Mouse (Mus musculus) heart, postnatal 10 days (tissue): ENCODE measurements at regions not wholly inside any gene's neighbourhood (a gene's known extent, or its start where the extent isn't known, plus 50 kb on each side); places are given as distances from the start of the nearest gene placed in this dataset.

Source experiments
- DNase-seq, 2 experiments: peaks; one replicate each; pipeline ENCODE4 v3.0.0; 2021
- intact Hi-C: fragments of 180-260 bp; cut with DNase I; formaldehyde crosslinking; loops from one replicate; pipeline ENCODE4 v1.15.1; 2025

DNA sequence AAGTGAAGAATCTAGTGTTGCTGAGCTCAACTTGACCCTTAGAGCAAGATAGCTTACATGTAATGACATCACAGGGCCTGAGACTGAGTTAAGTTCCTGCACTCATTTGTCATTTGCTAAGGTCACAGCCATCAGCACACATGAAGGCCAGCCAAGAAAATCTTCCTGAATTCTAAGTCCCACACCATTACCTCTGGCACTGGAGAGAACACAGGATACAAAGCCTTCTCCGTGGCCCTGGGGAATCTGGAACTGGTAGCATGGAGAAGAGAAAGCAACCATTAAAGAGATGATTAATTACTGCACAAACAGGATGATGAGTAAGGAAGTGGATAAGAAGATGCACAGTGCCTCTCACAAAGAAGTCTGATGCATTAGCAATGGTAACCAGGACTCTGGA, 232.0 kb downstream of the Wdr72 start:
- no peak for DNase-seq
- intact Hi-C loops: no loop called here

DNA sequence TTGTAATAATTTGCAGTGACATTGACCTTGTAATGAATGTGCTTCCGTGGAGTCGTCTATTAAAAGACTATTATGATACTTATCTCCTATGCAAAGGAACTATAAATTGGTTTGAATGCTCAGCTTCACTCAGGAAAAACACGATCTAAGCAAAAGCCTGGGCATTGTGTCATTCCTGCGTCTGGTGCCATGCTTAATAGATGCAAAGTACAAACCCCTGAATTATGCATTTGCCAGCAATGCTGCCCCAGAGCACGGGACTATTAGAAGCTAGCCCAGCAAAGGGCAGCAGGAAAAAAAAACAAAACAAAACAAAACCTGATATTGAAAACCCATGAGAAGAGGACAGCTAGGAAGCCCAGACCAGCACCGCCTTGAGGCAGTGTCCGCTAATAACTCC, 234.9 kb downstream of the Wdr72 start:
- intact Hi-C loops: no loop called here
- DNase-seq: no peak

DNA sequence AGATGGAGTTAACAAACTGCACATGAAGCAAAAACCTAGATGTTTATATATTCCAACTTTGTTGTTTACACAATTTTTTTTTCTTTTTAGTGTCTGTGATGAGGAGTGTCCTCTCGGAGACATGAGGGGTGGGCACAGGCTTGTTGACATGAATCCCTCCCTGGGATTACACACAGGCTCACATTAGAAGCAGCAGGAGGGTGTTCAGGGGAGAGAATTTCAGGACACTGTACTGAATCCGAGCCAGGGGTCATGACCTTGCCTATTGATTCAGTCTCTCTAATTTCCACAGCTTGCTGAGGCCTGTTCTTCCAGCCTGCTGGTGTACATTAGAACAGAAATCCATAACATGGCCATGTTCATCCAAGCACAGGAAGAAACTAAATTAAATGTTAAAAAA, 238.6 kb downstream of the Wdr72 start:
- no peak for DNase-seq
- intact Hi-C loops: no loop called here

DNA sequence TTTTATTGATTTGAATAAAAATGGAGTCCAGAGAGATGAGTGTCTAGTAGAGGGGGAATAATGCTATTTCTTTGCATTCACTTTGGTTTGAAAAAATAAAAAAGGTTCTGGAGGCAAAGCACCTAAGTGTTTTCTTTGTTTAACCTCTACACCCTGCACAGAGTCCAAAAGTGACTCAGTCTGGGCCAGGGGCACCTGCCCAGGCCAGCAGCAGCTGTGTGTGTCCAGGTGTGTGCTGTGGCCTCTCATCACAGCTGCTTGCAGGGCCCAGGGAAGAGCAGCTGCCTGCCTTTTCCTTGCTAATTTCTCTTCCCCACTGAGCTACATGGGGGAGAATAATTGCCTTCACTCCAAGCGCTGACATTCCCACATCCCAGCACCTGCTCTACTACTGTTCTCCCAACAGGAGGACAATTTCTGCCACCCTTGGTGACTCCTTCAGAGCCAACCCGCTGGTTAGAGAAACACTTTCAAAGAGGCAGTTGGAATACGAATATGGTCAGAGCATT, 255.8 kb downstream of the Wdr72 start:
- intact Hi-C loops: no loop called here
- no peak for DNase-seq

DNA sequence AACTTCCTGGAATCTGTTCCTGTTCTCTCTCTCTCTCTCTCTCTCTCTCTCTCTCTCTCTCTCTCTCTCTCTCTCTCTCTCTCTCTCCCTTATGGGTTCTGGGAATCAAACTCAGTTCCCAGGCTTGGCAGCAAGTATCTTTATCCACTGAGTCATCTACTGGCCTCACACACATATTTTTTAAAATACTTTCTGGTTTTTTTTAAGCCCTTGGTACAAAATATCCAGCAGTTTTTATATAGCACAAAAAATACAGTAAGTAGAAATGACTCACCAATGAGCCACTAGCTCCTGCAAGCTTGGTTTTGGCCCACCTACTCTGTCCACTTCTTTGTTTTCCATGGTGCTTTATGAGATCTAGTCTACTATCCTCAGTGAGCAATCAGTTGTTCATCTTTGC, 266.0 kb downstream of the Wdr72 start:
- no peak for DNase-seq
- intact Hi-C loops: no loop called here

DNA sequence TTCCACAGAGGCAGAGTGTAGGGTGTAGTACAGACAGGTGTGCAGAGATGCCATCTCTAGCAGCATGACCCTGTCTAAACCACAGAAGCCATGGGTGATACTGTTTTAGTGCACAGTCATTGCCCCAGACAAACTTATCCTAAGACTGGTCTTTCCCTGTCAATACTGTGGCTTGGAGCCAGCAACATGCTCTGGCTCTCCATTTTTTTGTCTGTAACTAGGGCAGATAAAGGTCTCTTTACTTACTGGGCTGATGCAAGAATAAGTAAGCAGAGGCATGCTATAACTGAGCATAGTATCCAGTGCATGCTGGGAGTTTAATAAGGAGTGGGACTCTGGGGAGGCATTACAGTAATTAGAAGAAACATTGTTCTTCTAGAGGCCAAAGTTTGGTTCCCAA, 267.0 kb downstream of the Wdr72 start:
- no peak for DNase-seq
- intact Hi-C loops: no loop called here

DNA sequence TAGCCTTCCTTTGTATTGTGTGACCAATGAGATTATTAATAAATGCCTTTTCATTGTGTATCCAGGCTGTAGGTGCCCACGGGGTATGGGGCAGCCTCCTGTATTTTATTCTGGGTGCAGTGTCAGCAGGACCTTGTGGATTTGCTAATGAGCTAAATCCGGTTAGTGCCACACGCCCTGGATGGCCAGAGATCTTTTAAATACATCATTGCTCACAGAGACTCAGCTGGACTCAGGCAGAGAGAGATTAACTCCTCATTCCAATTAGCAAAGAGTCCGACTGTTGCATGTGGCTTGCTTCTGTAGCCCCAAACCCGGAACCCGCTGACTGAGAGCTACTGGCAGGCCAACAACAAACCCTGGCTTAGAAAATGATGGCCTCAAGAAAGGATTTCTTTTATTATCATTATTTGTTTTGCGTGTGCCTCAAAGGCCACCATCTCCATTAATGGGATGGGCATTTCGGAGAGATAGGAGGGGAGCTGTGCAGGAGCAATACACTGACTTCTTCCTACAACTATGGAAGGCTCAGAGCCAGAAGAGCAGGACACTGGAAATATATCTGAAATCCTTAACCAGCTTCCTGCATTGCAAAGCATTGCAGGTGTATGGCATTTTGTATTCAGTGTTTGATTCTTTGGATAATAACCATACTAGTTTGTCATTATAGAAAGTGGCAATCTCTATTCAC, 274.2 kb downstream of the Wdr72 start:
- DNase-seq: no peak
- intact Hi-C loops: no loop called here

DNA sequence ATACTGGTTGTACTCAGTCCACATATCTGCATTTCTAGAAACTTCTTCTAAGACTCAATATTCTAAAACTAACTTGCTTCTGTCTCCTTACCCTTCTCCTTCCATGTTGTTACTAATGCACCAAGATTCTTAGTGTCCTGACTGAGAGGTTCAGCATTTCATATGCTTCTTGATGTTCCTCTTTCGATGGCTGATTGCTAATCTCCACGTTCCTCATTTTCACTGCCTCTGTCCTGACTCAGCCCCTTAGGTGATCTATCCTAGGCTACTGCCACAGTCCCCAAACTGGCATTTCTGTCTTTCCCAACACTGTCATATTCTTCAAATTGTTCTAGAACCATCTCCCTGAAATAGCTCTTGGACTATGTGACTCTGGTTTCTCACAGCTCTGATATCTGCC, 315.4 kb downstream of the Wdr72 start:
- no peak for DNase-seq
- intact Hi-C loops: no loop called here

DNA sequence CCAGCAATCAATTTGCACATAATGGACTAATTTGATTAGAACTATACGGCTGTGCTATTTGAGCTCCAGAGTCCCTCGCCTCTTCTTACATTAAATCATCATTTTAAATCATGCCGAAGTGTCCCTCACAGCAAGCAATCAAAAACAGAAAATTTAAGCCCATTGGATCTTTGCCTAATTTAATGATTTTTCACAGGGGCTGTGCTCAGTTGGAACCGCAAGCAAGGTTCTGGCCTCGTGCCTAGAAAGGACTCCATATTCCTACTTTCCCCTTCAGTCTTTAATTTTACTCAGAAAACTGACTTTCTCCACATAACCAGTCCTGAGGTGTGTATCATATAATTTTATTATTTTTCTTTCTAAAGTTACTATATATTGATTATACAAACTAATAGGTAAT, 339.8 kb downstream of the Wdr72 start:
- intact Hi-C loops: no loop called here
- no peak for DNase-seq

DNA sequence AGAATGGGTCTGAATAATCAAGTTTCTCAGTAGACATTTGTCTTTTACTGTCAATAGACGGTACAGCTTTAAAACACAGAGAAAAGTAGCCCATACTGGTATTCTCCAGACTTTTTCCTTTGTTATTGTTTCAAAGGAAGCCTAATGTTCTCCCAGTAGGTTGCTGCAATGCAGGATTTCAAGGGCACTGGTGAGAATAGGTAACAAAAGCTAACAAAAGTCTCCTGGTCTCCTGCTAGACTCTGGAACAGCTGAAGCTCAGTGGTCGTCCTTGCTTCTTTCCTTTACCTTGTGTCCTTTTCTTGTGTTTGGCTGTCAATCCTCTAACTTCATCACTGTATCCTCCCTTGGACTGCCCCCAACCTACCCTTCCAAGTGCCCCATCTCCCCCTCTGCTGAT, 350.9 kb downstream of the Wdr72 start:
- intact Hi-C loops: no loop called here

DNA sequence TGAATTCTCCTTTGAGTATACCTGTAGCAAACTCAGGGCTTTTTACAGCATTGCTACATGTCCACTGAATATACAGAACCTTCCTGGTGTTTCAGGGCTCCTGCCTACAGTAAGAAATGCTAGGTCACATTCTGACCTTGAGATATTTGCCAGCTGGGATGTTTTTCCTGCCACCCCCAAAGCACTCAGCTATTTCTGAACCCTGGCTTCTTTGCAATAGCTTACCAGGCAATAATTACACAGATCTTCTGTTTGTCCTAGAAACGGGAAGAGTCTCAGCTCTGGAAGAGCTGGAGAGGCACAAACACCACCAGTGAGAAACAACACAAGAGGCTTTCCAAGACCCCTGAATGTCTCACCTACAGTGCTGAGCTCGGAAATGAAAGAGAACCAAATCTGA, 366.7 kb downstream of the Wdr72 start:
- intact Hi-C loops: no loop called here
- DNase-seq: peak in 1 of 2 experiments; percentile 4

More for the DNA sequence above, 350.9 kb downstream of the Wdr72 start:
- DNase-seq: no peak

DNA sequence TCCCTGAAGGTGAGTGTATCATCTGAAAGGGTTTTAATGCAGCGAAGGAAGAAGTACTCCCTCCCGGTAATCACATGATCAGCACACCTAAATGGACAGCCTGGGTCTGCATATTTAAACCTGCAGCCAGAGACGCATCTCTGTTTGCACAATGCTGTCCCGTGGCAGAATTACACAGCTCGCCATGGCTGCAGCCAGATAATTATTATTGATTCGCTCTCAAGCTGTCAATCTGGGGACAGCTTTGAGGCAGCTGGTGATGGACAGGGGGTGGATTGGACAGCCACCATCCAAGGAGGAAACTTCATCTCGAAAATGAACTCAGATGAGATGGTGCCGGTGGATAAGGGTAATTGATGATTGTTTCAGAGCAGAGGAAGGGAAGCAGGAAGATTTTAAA, 369.1 kb downstream of the Wdr72 start:
- intact Hi-C loops: no loop called here
- DNase-seq: no peak

DNA sequence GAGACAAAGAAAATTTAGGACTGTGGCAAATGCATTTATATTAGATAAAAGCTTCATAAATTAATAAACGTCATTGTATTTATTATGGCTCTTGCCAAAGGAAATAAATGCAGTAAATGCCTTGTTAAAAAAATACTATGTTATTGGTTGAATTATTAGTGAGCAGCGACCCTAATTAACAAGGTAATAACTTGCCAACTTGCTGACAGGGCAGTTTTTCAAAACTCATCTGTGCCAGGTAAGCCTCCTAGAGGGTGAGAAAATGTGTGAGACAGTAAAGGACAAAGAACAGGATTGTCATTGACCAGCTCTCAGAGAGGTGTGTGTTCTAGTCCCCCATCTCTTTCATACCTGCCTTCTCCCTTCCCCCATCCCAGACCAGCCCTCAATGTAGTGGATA, 347.8 kb upstream of the Onecut1 start:
- intact Hi-C loops: no loop called here
- no peak for DNase-seq

DNA sequence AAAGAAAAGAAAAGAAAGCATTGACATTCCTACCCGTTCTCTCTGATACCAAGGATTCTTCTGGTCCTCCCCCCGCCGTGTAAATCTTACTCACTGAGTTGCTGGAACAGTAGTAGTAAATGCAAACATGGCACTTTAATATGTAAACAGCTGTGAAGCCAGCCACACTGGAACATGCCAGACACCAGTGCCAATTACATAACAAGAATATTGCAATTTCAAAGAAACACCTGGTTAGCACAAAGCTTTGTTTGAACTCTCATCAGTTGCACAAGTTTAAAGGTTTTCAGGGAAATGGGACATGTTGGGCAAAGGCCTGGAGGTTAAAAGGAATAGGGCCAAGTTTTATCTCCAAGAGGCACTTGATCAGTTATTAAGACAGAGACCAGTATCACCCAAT, 333.2 kb upstream of the Onecut1 start:
- intact Hi-C loops: no loop called here
- DNase-seq: no peak

DNA sequence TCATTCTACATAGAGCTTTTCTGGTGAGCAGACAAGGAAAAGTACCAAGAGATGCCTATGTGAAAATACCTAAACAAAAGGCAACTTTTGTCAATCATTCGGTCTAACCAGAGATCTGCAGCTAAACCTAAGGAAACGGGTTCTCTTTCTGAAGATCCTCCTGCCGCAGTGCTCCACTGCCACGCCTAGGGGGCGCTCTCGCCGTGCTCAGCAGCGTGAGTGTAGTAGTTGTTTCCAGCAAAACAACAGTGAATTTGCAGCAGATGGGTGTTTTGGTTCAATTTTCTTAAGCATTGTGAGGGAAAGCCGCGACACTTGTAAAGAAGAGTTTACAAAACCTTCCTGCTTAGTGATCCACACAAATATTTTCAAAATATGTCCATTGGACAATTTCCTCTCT, 331.4 kb upstream of the Onecut1 start:
- DNase-seq: peak; percentile 27 to 46
- intact Hi-C loops: loop anchor here (1.0 kb wide), 1 partner anchor 341 kb away; no protein-coding TSS in a partner anchor

DNA sequence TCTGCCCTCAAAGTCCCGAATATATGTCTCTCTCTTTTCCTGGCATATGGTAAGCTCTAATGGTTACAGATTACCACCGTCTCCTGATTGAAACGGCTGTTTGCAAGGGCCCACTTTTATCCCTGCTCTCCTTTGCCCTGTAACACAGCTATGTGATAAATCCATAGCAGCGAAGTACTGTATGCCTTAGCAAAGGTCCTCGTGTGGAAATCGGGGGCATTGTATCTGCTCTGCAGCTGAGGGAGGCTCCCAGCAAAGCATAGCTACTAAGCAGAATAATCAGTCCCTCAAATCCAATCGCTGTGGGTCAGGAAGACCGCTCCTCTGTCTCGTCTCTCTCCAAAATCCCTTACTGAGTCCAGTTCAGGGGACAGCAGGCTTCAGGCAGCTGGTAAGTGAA, 331.0 kb upstream of the Onecut1 start:
- intact Hi-C loops: loop anchor here (1.0 kb wide), 1 partner anchor 341 kb away; no protein-coding TSS in a partner anchor
- DNase-seq: no peak

DNA sequence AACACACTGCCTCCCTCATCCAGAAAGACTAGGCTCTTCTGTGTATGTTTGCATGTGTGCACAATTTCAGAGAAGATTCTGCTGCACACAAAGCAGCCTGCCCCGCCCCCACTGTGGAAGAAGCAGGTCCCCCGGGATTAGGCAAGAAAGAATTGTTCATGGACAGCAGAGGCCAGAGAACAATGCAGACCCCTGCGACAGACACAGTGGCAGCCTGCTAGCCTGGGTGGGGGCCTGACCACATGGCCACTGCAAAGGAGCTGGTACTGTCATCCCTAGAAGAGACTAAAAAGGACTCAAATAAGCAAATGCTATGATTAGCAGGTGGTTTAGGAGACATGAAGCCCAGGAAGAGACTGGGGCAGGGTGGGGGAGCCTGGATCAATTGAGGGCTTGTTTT, 329.7 kb upstream of the Onecut1 start:
- DNase-seq: no peak
- intact Hi-C loops: no loop called here

DNA sequence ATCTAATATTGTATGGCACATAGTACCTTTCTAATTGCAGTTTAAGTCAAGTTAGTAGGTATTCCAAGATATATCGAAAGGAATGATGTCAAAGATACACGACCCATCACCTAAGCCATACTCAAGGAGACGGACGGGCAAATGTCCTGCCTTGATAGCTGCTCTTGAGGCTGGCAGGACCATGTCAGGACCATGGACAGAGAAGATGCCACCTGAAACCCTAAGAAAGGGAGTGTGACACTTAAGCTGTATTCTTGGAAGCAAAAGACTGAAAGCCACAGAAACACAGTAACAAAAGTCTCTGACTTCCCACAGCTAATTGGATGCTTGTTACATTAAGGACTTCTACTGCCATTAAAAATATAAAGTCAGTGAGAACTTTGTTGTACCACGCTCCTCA, 326.7 kb upstream of the Onecut1 start:
- intact Hi-C loops: no loop called here
- peak; percentile 2 to 7 for DNase-seq

DNA sequence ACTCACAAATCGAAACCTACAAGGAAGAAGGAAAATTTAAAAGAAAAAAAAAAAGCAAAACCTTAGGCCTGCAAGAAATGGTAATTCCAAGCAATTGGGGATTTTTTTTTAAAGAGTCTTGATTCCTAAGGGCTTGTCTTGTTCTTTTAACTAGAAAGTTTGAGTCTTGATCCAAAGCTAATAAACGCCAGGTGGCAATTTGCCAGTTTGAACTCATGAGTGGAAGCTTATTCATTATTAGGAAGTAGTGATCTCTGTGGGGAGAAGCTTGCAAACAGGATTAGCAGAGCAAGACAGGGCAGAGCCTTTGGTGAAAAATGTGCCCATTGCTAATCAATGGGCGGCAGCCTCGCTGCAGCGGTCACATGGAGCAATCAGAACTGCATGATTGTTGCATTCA, 305.6 kb upstream of the Onecut1 start:
- intact Hi-C loops: no loop called here
- DNase-seq: peak in 1 of 2 experiments; percentile 3

DNA sequence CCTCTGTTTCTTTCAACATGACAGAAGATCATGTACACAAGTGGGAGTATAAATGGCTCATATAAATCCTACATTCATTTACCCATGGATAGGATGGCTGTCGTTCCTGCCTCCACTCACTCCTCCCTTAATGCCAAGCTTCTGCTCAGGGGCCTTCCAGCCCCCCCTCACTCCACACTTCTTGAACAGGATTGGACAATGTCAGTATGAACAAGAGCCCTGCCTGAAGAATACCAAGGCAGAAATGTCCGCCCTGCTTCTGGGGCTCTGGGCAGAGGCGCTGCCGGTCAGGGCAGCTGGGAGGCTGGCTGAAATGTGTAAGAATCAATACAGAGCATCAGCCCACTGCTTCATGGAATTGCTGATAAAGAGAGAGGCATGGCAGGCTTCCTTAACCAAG, 269.0 kb upstream of the Onecut1 start:
- no peak for DNase-seq
- intact Hi-C loops: no loop called here

DNA sequence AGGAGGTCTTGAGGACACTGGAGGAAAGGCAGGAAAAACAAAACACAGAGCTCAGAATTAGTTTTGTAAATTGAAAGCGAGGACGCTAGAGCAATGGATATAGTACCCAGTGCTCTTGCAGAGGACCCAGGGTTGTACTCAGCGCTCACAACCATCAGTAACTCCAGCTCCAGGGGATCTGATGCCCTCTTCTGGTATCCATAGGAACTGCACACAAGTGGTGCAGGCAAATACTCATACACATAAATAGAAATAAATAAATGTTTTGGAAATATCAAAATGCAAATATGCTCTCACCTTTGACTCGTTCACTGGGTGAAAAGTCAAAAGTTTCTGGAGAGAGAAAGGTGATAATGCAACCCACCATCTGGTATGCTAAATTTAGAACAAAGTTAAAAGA, 267.8 kb upstream of the Onecut1 start:
- intact Hi-C loops: no loop called here
- DNase-seq: no peak

DNA sequence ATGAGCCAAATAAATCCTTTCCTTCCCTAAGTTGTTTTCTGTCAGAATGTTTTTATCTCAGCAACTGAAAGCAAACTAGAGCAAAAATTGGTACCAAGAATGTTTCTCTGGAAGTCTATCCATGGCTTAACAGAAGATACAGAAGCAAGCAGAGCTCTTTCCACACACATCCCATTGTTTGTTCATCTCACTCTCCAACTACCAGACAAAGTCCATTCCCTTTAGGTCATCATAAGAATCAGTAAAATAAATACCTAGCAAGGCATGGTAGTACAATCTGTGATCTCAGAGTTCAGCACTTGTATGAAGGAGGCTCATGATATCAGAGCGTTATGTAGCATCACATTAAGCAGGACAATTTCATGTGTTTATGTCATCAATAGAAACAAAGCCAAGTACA, 257.3 kb upstream of the Onecut1 start:
- intact Hi-C loops: no loop called here
- DNase-seq: no peak

DNA sequence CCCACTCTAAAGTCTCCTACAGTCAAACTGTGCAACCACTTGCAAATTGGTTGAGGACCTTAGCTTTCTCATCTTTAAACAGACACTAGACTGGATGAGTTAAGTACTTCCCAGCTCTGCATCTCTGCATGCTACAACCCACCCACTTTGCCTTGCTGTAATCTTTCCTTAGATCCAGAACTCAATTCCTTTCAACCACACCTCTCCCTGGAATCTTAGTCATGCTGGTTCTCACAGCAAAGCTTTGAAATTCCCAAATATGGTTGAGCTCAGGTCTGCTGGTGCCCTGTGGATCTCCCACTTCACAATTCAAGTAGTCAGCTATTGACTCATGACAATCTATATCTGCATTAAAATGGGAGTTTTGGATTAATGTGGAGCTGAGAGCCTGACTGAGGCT, 239.8 kb upstream of the Onecut1 start:
- intact Hi-C loops: no loop called here
- no peak for DNase-seq
